Mouse (Mus musculus) neural tube, embryonic 14.5 days (tissue): ENCODE measurements around the gene Itfg2. TPM values are rescaled to one million over a fixed set of nuclear protein-coding genes. Genes with fewer than 3 reads are reported as not detected.

ENCODE experiments used
- ATAC-seq: fragments of 200-750 bp; cut with Nextera tagmentation; 2 replicates; pipeline ENCODE4 v1.8.0; 2017; ENCODE audit warnings: low read depth, mild to moderate bottlenecking, moderate TSS enrichment, moderate library complexity
- H3K27ac ChIP-seq: fragments of 300-500 bp; sonication (generic); 2 replicates; pipeline ENCODE4 v1.5.1; 2014; ENCODE audit warnings: low read depth, mild to moderate bottlenecking, control low read depth, low read length, moderate library complexity, mixed read lengths
- H3K27me3 ChIP-seq: fragments of 300-500 bp; sonication (generic); 2 replicates; pipeline ENCODE4 v1.6.1; 2014; ENCODE audit warnings: low read length; ENCODE audit not compliant: control insufficient read depth, insufficient read depth
- H3K36me3 ChIP-seq: fragments of 300-500 bp; sonication (generic); 2 replicates; pipeline ENCODE4 v1.6.1; 2014; ENCODE audit warnings: low read length, mixed read lengths; ENCODE audit not compliant: control insufficient read depth, insufficient read depth
- H3K4me1 ChIP-seq: fragments of 300-500 bp; sonication (generic); 2 replicates; pipeline ENCODE4 v1.6.1; 2014; ENCODE audit warnings: low read length; ENCODE audit not compliant: control insufficient read depth, insufficient read depth
- H3K4me2 ChIP-seq: fragments of 300-500 bp; sonication (generic); 2 replicates; pipeline ENCODE4 v1.6.1; 2014; ENCODE audit warnings: mild to moderate bottlenecking, low read depth, low read length, control low read depth
- H3K4me3 ChIP-seq: fragments of 300-500 bp; sonication (generic); 2 replicates; pipeline ENCODE4 v1.5.1; 2014; ENCODE audit warnings: low read depth, low read length, control low read depth, mixed read lengths
- H3K9ac ChIP-seq: fragments of 300-500 bp; sonication (generic); replicated peaks from 2 replicates; pipeline ENCODE4 v1.6.1; 2014; ENCODE audit warnings: low read depth, mild to moderate bottlenecking, control low read depth, low read length, mixed read lengths
- H3K9me3 ChIP-seq: fragments of 300-500 bp; sonication (generic); 2 replicates; pipeline ENCODE4 v1.6.1; 2016; ENCODE audit warnings: low read length; ENCODE audit not compliant: control insufficient read depth
- WGBS: fragments of 180-500 bp; shearing (Covaris S2); extraction: QIAGEN DNeasy Blood & Tissue Kit; methylation state at CpG from one replicate; pipeline ENCODE4 v1.1.7; 2014; 5-methylcytosine and 5-hydroxymethylcytosine counted together
- polyA plus RNA-seq: library from polyadenylated mRNA; unstranded; fragments of >200 nt; fragmentation: Nextera tagmentation; extraction: Ambion mirVana; gene quantifications from 2 replicates; pipeline ENCODE4 v1.2.1, GENCODE M21; 2014

Itfg2 gene
- polyA plus RNA-seq, 1 experiment from 2014 or later, result 45.9 TPM

DNA sequence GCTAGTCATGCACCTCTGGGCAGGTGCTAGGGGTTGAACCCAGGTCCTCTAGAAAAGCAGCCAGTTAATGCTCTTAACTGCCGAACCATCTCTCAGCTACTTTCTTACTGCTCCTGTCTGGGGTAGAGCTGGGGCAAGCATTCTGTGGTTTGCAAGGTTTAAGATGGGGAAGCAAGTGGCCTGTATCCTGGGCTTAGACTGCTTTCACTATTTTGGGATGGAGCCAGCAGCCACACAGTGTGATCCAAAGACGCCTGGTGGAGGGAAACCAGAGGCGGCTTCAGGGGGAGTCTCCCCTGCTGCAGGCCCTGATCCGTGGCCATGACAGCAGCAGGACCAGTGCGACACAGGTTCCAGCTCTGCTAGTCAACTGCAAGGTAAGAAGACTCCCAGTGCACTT lies 20.0 kb downstream of the Itfg2 start:
- Histone ChIP-seq H3K4me1 (0 out of 2 replicates have a peak, but pooled peaks cover 13% of the 10 kb centered on the region), H3K27ac (no peak overlapping the region), H3K27me3 (no peaks in the 10 kb centered on the region), H3K4me2 (no peak overlapping the region), H3K9me3 (no peaks in the 10 kb centered on the region), H3K9ac (no peak overlapping the region), H3K36me3 (peaks cover 16% of the 10 kb centered on the region; the same call in 1 of the 2 replicates), H3K4me3 (no peak overlapping the region)
- ATAC-seq, result no peak
- 70% methylated on average over 5 of the region's 5 CpGs for WGBS

DNA sequence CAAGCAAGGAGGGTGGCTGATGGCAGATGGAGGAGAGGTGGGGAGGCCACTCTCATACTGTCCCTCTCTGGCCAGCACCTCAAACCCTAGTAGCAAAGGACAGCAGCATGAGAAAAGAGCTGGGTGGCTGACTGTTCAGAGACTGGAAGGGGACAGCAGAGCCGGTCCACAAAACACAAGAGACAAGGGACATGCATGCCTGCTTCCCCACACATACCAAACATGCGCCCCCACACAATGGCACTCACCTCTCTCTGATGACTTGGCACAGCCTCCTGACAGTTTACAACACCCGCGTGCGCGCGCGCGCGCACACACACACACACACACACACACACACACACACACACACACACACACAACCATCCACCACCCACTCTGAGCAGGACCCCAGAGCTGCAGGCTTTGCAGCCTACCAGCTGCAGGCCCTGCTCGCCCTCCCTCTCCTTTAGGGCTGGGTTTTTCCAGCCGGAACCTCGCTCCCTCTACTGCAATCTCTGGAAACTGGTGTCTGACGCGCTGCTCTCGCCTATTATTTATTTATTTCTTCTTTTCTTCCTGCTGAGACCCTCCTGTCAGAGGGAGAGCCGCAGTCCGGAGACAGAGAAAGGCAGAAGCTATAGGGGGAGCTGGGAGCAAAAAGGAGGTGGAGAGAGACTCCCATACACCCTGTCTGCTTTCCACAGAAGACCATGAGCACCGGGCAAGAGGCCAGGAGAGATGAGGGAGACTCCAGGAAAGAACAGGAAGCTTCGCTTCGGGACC lies 25.1 kb downstream of the Itfg2 start:
- Histone ChIP-seq H3K27me3 (no peaks in the 10 kb centered on the region), H3K27ac (peak overlapping the region; percentile 65), H3K4me1 (0 out of 2 replicates have a peak, but pooled peaks cover 13% of the 10 kb centered on the region), H3K4me2 (peak overlapping the region; percentile 51), H3K9me3 (no peaks in the 10 kb centered on the region), H3K36me3 (no peaks in the 10 kb centered on the region), H3K4me3 (peak overlapping the region; percentile 27), H3K9ac (peak overlapping the region; percentile 21)
- WGBS, result 30% methylated on average over 16 of the region's 21 CpGs
- ATAC-seq, result peak; percentile 90

DNA sequence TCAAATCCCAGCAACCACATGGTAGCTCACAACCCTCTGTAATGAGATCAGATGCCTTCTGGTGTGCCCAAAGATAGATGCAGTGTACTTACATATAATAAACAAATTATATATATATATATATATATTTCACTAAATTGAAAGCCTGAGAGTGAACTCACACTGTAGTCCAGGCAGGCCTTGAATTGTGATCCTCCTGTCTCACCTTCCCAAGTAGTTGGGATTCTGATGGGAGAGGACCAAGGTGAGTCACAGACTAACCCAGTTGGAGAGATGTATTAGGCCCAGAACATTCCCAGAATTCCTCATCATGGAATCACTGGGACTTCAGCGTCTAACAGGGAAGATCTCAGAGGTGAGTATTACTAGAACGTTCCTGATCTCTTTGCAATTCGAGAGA lies 25.7 kb downstream of the Itfg2 start, which contains the start of gene Nrip2:
Nrip2 (plus strand) TSS at position 301 of the 400 bp plus-strand sequence.
- 0 out of 2 replicates have a peak, but pooled peaks cover 13% of the 10 kb centered on the region for H3K4me1 ChIP-seq
- H3K9me3 ChIP-seq, result no peaks in the 10 kb centered on the region
- no peak for ATAC-seq
- 81% methylated on average over 3 of the region's 3 CpGs for WGBS
- no peaks in the 10 kb centered on the region for H3K36me3 ChIP-seq
- H3K27me3 ChIP-seq, result no peaks in the 10 kb centered on the region
- peak within 1 kb of the TSS; percentile 27 for H3K4me3 ChIP-seq
- peak within 1 kb of the TSS; percentile 65 for H3K27ac ChIP-seq
- H3K4me2 ChIP-seq, result peak within 1 kb of the TSS; percentile 51
- peak within 1 kb of the TSS; percentile 21 for H3K9ac ChIP-seq

DNA sequence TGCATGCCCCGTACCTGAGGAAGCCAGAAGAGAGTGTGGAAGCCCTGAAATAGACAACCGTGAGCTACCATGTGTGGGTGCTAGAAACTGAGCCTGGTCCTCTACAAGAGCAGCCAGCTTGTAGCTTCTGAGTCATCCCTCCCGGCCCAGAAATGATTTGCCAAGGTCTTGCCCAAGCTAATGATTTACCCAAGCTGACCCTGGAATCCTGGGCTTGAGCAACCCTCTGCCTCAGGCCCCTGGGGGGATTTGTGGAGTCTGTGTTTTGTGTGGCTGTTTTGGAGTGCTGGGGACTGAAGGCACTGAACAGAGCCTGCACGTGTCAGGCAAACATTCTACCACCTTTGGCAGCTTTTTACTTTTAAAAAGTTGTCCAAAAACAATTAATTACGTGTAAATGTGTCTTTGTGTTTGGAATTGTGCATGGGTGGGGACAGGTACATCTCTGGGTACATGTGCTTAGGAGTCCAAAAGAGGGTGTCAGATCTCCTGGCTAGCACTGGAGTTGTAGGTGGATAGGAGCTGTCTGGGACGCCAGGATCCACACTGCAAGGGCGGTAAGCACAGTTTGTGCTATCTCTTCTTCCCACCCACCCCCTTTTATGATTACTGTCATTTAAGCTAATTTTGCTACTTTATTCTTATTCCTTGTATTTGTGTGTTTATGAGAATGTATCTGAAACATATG lies 27.0 kb downstream of the Itfg2 start:
- Histone ChIP-seq H3K27me3 (no peaks in the 10 kb centered on the region), H3K9ac (no peak overlapping the region), H3K9me3 (no peaks in the 10 kb centered on the region), H3K4me3 (no peak overlapping the region), H3K4me1 (0 out of 2 replicates have a peak, but pooled peaks cover 13% of the 10 kb centered on the region), H3K4me2 (no peak overlapping the region), H3K36me3 (no peaks in the 10 kb centered on the region), H3K27ac (no peak overlapping the region)
- 77% methylated on average over 7 of the region's 7 CpGs for WGBS
- ATAC-seq, result no peak

DNA sequence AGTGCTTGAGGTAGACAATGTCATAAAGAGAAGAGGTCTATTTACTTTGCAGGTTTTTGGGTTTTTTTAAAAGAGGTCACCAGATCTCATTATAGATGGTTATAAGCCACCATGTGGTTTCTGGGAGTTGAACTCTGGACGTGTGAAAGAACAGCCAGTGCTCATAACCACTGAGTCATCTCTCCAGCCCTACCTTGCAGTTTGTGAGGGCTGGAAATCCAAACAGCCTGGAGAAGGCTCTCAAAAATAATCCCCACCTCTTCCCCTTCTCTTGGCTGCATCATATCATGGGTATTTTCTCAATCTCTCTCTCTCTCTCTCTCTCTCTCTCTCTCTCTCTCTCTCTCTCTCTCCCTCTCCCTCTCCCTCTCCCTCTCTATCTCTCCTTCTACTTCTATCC lies 34.0 kb downstream of the Itfg2 start:
- 68% methylated on average over 1 of the region's 1 CpGs for WGBS
- H3K27ac ChIP-seq, result no peak overlapping the region
- H3K9me3 ChIP-seq, result no peaks in the 10 kb centered on the region
- no peak for ATAC-seq
- no peaks in the 10 kb centered on the region for H3K36me3 ChIP-seq
- no peak overlapping the region for H3K9ac ChIP-seq
- H3K27me3 ChIP-seq, result no peaks in the 10 kb centered on the region
- H3K4me3 ChIP-seq, result no peak overlapping the region
- no peak overlapping the region for H3K4me2 ChIP-seq
- no peaks in the 10 kb centered on the region for H3K4me1 ChIP-seq

DNA sequence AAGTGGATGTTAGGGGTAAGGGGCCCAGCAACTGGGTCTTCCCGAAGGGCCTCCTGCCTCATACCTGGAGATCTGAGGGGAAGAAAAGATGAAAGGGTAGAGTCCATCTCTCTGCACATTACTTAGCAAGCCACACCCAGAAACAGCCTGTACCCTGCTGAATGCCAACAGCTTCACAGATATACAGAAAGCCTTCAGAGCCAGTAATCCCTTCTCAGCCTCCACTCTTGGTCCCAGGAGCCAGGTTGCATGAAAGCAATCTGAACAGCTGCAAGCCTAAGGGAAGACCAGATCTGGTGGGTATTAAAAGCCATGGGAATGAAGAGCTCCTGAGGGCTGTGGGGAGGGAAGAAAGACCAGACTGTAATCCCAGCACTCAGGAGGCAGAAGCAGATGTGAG lies 35.5 kb downstream of the Itfg2 start:
- 90% methylated on average over 1 of the region's 1 CpGs for WGBS
- ATAC-seq, result no peak
- no peak overlapping the region for H3K4me2 ChIP-seq

DNA sequence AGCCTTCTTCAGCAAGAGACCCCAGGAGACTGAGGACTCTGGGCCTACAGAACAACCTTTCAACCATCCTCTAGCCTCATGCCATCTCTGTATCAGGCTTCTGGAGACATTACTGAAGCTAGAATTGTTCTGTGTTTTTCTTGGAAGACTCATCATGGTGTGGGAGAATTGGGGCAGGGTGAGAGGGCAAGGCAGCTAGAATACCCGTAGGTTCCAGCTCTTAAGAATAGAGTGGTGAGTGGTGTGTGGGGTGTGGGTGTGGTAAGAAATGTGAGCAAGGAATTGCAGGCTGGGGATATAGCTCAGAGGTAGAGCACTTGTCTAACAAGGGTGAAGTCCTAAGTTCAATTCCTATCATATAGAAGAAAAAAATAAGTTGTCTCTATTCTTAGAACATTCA lies 39.7 kb downstream of the Itfg2 start:
- no peak overlapping the region for H3K27ac ChIP-seq
- no peak for ATAC-seq
- no peak overlapping the region for H3K4me3 ChIP-seq
- H3K36me3 ChIP-seq, result no peaks in the 10 kb centered on the region
- 82% methylated on average over 1 of the region's 1 CpGs for WGBS
- no peaks in the 10 kb centered on the region for H3K27me3 ChIP-seq
- H3K4me1 ChIP-seq, result no peaks in the 10 kb centered on the region
- no peak overlapping the region for H3K4me2 ChIP-seq
- H3K9ac ChIP-seq, result no peak overlapping the region
- no peaks in the 10 kb centered on the region for H3K9me3 ChIP-seq

More for the DNA sequence above, 35.5 kb downstream of the Itfg2 start:
- Histone ChIP-seq H3K9ac (no peak overlapping the region), H3K9me3 (no peaks in the 10 kb centered on the region), H3K27me3 (no peaks in the 10 kb centered on the region), H3K4me3 (no peak overlapping the region), H3K27ac (no peak overlapping the region), H3K36me3 (no peaks in the 10 kb centered on the region), H3K4me1 (no peaks in the 10 kb centered on the region)

DNA sequence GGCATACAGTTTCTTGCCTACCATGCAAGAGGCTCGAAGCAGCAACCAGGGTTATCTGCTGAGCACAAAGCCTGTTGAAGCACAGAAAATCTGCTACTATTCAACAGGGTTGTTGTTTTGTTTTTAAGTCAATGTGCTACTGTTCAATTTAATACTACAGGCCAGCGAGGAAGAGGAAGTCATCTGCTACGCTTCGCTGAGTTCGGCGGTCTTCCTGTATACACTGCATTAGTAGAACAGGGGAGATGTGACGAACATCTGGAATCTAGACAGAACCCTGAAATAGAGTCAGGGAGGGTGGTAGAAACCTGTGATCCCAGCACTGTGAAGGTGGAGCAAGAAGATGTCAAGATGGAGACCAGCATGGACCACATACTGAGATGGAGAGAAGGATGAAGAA lies 41.0 kb downstream of the Itfg2 start:
- H3K36me3 ChIP-seq, result no peaks in the 10 kb centered on the region
- no peaks in the 10 kb centered on the region for H3K9me3 ChIP-seq
- ATAC-seq, result no peak
- H3K27me3 ChIP-seq, result no peaks in the 10 kb centered on the region
- WGBS, result 76% methylated on average over 7 of the region's 7 CpGs
- no peak overlapping the region for H3K27ac ChIP-seq
- H3K4me1 ChIP-seq, result no peaks in the 10 kb centered on the region
- H3K9ac ChIP-seq, result no peak overlapping the region
- no peak overlapping the region for H3K4me3 ChIP-seq
- H3K4me2 ChIP-seq, result no peak overlapping the region

DNA sequence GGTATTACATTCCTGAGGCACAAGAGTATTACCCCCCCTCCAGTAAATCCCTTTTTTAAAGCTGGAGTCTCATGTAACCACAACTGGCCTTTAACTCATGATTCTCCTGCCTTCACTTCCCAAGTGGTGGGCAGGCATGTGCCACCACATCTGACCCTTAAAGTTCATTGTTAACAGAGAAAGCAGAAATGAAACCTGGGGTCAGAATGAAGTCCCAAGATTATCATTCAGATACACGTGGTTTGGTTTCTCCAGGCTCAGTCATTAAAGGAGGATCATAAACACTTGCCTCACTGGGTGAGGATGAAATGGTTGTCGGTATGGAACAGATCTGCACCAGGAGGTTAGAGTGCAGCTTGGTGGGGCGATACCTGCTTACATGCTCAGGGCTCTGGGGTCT lies 43.5 kb downstream of the Itfg2 start:
- no peak overlapping the region for H3K27ac ChIP-seq
- no peak for ATAC-seq
- WGBS, result 71% methylated on average over 3 of the region's 3 CpGs
- no peaks in the 10 kb centered on the region for H3K9me3 ChIP-seq
- no peaks in the 10 kb centered on the region for H3K27me3 ChIP-seq
- H3K4me2 ChIP-seq, result no peak overlapping the region
- H3K4me3 ChIP-seq, result no peak overlapping the region
- H3K9ac ChIP-seq, result no peak overlapping the region
- H3K4me1 ChIP-seq, result no peaks in the 10 kb centered on the region
- no peaks in the 10 kb centered on the region for H3K36me3 ChIP-seq
